Mouse (Mus musculus): ENCODE measurements around the gene Hsd17b12.

Gene Hsd17b12

DNA sequence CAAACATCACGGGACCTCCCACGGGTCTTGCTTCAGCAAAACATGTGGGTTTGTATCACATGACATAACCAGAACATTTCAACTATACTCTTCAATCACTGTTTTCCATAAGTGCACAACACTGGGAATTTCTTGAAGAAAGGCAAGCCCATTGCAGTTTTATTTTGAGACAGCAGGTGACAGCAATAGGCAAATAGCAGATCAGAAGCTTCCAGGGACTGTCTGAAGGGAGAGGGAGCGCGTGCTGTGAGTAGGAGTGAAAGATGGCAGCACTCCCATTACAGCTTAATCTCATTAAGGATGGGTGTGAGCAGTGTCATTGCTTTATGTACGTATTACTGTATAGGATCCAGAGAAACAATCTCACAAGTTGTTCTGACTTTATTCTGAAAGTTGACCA lies 88.3 kb downstream of the Hsd17b12 start:
- DNase-seq (ENCODE audit: low read depth), result no peak

DNA sequence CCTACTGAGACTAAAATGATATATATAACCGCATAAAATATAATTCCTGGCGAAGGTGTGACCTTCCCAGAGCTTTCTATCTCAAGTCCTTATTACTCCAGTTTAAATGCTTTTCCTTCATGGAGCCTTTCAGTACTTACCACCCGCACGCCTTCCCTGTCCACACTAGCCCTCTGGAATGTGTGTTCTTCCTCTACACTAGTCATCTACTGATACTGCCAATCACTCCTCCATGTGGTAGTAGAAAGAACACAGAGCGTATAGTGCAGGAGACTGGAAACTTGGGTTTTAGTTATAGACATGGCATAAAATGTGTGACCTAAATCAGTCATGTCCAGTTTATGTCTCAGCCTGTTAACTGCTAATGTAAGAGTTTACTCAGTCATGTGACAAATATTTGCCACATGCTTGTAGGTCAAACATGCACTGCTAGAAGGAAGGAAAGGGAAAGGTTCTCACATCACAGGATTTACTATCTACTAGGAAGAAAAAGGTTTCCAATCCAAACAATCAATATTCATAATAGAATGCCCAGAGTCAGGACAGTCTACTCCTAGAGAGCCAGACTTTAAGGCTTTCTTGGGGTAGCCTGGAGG lies 91.1 kb downstream of the Hsd17b12 start:
- DNase-seq (ENCODE audit: low read depth), result no peak

DNA sequence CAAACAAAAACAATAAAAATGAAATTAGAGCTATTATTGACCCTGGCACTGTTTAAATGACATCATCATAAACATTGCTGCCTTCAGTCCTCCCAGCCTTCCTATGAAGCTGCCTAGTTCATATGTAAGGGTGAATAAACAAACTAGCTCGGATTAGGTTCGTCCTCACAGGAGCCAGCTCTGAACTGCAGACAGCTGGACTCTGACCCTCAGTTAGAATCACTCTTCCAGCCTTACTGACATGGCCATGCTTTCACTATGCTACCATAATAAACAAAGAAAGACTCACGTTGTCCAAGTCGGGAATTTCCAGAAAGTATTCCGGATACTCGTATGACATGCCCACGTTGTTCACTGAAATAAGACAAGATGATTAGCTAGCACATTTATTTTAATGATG lies 91.6 kb downstream of the Hsd17b12 start:
- no peak for DNase-seq (ENCODE audit: low read depth)

DNA sequence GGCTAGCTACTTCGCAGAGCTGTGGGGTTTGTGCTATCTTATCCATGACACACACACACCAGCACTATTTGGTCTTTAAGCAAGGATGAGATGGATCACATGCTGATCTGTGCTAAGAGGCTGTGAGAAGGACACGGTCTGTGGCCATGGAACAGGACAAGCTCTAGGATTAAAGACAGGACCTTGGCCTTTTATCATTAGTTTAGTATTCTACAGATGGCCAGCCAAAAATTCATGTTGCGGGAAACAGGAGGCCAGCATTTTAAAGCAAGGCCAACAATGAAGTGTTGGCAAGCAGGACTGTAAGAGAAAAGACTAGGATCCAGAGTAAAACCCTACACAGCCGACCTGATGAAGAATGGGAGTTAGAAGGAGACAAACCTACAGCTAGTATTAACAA lies 95.0 kb downstream of the Hsd17b12 start:
- no peak for DNase-seq (ENCODE audit: low read depth)

DNA sequence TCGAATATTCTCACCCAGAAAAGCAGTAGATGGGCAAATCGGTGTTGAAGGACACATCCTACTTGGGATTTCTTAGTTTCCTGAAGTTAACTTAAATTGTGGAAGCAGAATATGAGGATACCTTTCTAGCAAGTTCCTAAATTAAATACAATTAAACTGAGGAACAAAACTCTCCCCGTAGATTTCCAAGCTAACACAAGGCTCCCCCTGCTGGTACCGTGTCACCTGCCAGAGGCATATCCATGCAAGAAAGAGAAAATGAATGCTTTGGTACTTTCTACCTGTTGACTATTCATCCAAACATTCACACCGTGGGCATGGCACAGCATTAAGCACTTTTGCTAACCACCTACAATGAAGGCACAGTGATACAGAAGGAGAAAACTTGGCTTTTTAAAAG lies 98.3 kb downstream of the Hsd17b12 start:
- DNase-seq (ENCODE audit: low read depth), result peak; percentile 14

DNA sequence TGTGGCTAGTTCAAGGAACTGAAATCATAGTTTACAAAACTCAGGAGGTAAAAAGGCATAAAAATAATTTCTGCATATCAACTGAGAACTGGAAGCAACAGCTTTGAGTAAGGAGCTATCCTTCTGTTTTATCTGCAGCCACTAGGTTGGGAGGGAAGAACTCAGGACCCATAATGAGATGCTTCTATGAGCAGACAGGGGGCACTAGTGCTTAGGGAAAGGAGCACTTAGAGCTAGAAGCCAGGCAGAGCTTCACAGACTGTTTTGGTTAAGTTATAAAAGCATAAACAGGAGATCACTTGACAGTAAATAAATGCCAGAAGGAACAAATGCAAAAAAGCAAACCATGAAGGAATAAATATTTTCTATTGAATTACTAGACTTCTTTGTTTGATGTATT lies 103.0 kb downstream of the Hsd17b12 start:
- peak; percentile 45 for DNase-seq (ENCODE audit: low read depth)

DNA sequence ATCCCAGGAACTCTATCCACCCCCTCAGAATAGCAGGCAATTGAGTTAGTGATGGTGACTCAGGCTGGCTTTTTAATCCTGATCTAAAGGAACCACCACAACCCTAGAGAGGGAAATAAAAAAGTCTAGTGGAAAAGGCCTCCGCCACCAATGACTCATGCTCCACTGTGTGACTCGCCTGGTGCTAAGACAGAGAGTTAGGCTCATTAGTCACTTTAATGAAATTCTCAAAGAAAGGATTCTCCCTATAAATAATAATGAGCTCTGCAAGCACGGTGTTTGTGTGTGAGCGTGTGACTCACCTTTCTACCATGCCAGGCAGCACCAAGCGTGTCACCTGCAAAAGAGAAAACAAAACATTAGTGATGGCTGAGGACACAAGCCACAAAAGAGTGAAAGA lies 105.8 kb downstream of the Hsd17b12 start:
- no peak for DNase-seq (ENCODE audit: low read depth)

DNA sequence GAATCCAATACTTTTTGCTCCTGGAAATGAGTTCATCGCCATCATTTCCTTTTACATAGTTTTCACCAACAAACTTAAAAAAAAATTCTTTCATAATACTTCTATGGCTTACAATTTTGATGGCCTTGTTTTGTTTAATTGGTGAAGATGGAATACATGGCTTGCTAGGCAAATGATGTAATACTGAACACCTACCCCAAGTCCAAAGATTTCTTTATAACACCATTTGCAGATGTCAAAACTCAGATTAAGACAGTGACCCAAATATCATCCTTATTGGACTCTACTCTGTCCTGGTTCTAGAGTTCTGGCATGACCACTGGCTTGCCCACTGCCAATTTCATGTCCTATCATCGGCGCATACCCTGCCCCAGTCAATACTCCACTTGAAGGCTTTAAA lies 106.9 kb downstream of the Hsd17b12 start:
- DNase-seq (ENCODE audit: low read depth), result no peak

DNA sequence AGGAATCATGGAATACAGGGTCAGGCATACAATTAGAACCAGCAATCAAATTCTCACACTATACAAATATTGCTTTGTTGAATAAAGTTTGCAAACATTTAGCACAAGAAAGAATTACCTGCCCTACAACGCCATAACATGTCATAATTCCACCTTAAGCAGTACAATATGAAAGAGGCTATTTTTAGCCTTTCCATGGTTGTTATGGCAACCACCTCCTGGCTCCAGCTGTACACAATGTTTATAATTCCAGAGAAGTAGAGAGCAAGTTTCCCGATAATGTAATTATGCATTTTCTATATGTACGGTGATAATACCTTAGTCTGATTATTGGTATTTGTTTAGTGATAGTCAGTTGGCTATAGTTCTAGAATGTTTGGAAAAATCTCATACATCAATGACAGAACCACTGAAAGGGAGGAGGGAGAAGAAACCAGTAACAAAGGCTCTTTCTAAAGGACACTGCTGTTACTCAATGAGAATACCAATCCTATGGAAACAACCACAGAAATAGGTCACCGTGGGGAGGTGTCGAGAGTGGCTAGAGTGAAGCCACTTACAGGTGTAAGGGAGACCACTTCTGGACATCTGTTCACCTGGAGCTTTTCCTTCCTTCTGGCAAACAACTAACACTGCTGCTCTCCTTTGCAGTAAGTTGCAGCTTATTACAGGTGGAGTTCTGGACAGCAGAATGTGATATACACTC lies 108.1 kb downstream of the Hsd17b12 start:
- DNase-seq (ENCODE audit: low read depth), result no peak

DNA sequence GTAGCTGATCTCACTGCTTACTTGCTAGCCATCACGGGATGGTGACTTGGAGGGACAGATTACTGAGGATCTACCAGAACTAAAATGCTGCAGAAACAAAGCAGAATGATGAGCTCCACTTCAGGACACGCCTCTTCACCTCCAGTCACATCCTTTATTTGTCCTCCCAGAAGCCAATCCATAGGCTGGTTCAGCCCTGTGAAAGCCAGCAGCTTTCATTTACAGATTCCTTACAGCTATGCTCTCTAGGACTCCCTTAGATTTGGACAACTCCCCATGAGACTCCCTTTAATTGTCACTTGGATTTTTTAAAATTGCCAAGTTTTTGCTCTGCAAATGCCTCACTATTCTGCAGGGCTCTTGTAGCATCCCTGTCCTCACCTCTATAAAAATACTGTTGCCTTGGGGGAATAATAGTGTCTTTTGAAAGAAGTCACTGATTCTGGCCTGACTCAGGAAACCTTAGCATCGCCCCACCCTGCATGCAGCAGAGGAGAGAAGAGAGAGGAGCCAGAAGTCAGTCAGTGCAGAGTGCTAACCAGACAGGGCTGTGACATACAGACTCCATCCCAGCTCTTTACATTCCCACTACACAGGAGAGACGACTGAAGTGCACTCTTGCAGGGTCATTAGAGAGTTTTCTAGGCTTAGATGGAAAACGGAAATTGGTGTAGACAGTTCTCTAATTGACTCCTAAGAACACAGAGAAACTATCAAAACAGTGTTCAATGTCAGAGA lies 108.9 kb downstream of the Hsd17b12 start:
- DNase-seq (ENCODE audit: low read depth), result no peak

DNA sequence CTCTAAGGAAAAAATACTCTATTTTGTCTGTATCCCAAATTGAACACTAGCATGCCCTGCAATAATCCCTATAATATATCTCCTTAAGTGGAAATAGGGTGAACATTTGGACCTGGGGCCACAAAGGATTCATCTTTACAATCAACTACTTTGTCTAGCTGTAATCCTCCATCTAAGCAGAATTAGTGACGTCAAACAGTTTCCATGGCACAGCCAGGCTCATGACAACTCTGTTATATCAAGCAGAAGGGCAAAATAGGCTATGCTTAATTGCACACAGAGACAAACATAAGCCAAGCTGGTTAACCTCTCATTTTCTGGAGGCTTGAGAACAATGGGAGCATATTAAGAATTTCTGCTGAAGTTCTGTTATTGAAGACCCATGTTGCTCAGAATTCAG lies 109.5 kb downstream of the Hsd17b12 start:
- DNase-seq (ENCODE audit: low read depth), result no peak

DNA sequence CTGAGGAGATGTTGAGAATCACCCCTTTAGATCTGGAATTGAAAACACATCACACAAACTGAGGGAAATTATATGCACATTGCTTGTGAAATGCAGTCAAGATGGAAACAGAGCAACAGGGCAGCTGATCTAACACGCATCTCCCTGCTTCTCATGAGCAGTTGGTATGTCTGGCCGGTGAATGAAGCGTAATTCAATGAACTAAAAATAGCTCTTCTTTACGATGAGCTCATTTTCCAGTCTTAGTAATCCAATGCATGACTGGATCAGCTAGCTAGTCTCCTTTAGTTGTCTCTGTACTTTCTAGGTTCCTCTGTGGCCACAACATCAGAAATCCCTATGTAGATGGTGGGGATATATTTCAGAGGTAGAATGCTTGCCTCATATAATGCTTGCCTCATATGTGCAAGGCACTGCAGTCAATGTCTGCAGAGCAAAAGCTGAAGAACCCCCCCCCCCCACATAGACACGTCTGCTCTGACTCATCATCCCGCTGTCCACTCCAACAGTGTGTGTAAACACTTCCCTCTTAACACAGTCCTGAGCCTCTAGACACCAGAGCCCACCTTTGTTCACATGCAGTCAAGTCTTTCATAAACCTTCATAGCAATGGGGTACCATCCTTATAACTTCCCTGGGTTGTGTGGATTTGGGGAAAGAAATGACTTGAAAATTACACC lies 112.2 kb downstream of the Hsd17b12 start:
- DNase-seq (ENCODE audit: low read depth), result no peak

DNA sequence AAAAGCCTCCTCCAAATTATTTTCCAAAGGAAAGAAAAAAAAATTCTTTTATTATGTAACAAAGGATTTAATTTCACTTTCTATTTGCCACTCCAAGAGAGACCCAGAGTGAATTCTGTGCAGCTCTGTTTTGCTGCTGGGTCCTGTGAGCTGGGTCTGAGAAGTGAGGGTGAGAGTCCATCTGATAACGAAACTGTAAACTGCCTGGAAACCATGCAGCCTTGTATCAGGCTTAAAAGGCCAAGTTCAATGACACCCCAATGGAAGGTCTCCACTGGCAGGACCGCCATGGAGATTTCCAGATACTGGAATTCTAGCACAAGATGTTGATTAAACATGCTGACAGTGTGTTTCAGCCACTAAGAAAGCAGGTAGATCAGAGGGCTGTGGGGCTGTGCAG lies 113.6 kb downstream of the Hsd17b12 start:
- no peak for DNase-seq (ENCODE audit: low read depth)

DNA sequence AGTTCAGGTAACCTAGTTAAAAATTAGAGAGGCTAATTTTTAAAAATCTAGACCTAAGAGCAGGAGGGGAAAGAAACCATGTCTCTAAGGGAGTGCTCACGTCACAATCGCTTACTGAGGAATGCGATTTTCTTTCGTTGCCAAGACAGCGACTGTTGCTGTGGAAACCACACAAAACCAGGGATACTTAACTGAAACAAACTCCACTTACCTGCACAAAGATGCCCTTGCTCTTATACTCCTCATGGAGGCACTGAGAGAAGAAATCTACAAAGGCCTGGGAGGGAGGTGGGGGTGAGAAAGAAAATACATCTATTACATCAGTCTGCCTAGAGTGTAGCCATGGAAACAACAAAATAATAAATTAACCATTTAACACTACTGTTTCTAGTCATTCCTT lies 114.1 kb downstream of the Hsd17b12 start:
- no peak for DNase-seq (ENCODE audit: low read depth)

DNA sequence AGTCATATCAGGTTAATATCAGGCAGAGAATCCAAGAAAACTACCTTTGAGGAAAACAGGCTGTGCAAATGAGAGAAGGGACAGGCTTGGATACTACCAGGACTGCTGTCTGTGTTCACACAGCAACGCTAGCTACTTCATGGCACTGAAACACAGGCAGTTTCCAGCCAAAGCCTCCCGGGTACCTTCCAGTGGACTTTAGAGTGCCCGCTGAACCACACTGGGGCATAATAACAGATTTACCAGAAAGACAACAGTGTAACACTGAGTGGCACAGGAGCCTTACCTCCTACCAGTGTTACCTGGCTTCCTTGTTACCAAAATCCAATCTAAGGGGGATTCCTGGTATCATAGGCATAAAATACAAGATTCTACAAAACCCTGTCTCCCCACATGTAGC lies 115.3 kb downstream of the Hsd17b12 start:
- DNase-seq (ENCODE audit: low read depth), result no peak

DNA sequence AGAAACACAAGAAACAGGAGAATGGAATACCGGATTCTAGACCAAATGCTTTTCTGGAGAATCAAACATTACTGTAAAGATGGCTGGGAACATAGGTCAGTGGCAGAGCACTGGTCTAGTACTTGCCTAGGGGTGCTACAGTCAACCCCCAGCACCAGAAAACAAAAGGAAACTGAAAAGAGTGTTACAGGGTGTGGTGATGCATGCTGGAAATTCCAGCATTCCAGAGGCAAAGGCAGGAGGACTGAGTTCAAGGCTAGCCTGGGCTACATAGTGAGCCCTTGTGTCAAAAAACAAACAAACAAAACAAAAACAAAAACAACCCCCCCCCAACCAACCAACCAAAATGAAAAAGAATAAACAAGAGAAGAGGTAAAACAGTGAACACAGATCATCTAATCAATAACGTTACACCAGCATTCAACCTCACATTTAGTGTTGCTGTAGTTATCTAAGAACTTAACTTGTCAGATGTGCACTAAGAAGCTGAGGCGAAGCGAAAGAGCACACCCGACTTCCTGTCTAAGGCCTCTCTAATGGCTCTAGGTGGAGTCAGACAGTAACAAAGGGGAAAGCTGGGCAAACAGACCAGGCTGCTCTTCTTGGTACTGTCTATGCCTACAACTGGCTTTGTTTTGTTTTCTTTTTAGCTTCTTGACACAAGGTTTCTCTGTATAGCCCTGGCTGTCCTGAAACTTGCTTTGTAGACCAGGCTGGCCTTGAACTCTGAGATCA lies 117.2 kb downstream of the Hsd17b12 start:
- peak; percentile 9 for DNase-seq (ENCODE audit: low read depth)

DNA sequence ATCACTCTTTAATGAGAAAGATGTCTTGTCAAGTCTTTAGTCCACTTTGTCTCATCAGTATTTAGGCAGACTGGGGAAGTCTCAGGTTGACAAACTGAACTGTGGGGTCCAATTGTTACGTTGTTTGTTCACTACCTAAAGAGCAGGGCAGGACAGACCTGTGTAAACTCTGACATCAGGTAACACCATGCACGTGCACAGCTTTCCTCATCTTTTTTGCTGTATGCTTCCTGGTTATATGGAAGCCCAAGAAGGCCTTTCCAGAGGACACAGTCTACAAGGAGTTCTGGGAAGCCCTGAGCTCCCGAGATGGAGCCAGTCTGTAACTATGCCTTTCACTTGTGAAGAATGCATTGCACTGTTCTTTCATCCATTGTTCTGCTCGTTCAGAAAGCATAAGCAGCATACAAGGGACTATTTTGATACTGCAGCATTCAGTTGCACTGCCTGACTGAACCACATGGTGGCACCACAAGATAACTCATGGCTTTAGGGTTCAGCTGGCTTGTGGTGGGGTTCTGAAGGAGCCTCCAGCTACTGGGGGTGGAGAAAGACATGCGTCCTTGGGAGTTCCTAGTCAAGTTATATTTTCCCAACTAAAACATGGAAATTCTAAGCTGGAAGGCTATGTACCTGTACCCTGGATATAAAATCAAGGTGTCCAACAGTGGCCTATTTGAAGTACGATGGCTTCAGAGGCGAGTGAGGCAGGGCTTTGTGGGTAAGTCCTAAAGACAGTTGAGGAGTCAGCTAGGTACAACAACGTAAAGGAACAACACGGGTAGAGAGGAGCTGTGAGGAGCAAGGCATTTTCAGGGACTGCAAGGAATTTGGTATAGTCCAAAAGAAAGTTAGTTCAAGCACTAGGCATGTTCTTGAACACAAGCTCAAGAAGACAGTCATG lies 122.1 kb downstream of the Hsd17b12 start:
- DNase-seq (ENCODE audit: low read depth), result peak; percentile 70

DNA sequence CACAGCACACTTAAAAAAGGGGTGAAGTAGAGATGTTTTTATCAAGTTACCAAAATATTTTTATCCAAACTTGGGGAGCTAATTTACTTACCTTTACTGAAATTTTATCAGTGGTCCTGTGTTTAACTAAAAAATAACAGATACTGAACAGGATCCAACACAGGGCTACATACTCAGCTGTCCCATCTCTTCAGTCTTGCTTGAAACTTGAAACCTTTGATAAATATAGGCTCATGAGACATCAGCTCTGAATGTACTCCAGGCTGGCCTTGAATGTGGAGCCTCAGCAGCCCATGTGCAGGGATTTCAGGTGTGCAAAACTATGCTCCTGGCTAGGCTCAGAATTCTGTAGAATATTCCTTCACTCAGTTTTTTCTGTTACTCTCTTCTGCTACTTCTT lies 127.2 kb downstream of the Hsd17b12 start:
- DNase-seq (ENCODE audit: low read depth), result no peak

DNA sequence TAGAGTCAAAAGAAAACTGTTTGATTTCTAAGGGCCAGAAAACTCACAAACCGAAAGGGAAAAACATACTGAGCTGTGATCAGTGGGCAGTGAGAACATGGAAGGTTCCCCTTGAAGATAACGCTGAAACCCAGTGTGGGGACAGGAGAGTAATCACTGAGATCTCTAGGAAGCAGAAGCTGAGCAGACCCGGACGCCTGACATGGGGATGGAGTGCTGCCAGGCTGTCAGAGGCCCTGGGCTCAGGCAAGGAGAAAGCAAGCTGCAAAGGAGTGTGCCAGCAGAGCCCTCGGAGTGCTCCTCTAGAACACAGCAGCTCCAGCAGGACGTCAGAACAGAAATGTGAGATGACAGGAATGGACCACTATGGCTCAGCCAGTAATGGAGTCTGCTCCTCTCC lies 133.1 kb downstream of the Hsd17b12 start:
- DNase-seq (ENCODE audit: low read depth), result no peak

DNA sequence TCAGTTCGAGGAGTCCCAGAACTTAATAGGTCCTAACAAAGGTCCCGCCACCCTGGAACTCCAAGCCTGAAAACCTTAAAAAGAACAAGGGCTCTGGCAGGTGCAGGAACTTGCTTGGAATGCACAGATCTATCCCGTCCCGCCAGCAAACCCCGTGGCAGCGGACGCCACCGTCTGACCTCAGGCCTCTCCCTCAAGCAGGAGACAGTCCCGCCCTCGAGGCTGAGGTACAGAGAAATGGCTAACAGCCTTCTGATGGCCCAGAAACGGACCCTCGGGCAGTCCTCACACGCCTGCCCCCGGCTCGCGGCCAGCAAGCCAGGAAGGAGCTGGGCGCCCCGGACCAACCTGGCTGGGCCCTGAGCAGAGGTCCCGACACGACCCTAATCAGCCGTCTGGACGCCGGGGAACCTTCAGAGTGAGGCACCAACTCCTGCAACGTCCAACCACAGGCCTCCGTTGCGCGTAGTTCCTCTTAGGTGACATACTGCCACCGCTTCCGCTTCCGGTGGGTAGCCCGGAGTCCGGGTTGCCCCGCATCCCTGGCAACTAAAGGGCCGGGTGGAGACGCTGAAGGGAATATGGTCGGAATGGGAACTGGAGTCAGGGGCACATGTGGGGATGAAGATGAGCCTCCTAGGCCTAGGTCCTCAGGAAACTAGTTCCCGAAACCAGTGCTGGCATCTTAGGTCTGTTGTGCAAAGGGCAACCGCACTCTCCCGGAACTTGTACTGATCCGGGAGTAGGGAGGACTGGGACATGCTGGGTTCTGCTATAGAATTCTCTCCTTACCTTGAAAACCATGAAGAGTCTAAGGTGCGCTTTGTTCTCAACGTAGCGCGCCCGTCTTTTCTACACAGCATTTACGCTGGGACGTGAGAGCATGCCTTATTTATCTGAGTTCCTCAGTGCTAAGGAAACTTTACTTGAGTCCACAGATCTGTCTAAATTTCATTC lies 147.2 kb downstream of the Hsd17b12 start, which contains the start of gene Alkbh3:
Gene Alkbh3, minus strand, starts transcription at position 473 of the 957 bp plus-strand sequence.
- DNase-seq (ENCODE audit: low read depth), result peak; percentile 95

Measured in induced T-regulatory cell, adult 2 months (primary cell).